Mouse (Mus musculus) forebrain, embryonic 15.5 days (tissue): ENCODE measurements around the gene Selplg. TPM values are rescaled to one million over a fixed set of nuclear protein-coding genes. Genes with fewer than 3 reads are reported as not detected.
A peak's percentile ranks its signal among the peaks of the same experiment; 100 is the strongest.

Source experiments
- ATAC-seq: fragments of 200-750 bp; cut with Nextera tagmentation; replicated peaks from 2 replicates; pipeline ENCODE4 v1.8.0; 2017; ENCODE audit warnings: mild to moderate bottlenecking, moderate TSS enrichment, moderate library complexity
- H3K27ac ChIP-seq: fragments of 300-500 bp; sonication (generic); replicated peaks from 2 replicates; pipeline ENCODE4 v1.5.1; 2015; ENCODE audit warnings: mild to moderate bottlenecking, inconsistent platforms
- H3K27me3 ChIP-seq: fragments of 300-500 bp; sonication (generic); 2 replicates; pipeline ENCODE4 v1.6.1; 2015; ENCODE audit warnings: inconsistent platforms
- H3K36me3 ChIP-seq: fragments of 300-500 bp; sonication (generic); 2 replicates; pipeline ENCODE4 v1.6.1; 2015; ENCODE audit warnings: mild to moderate bottlenecking, inconsistent platforms
- H3K4me1 ChIP-seq: fragments of 300-500 bp; sonication (generic); 2 replicates; pipeline ENCODE4 v1.6.1; 2015; ENCODE audit warnings: inconsistent platforms
- H3K4me2 ChIP-seq: fragments of 300-500 bp; sonication (generic); replicated peaks from 2 replicates; pipeline ENCODE4 v1.6.1; 2015; ENCODE audit warnings: mild to moderate bottlenecking, inconsistent platforms
- H3K4me3 ChIP-seq: fragments of 300-500 bp; sonication (generic); 2 replicates; pipeline ENCODE4 v1.5.1; 2015; ENCODE audit warnings: mild to moderate bottlenecking, inconsistent platforms
- H3K9ac ChIP-seq: fragments of 300-500 bp; sonication (generic); replicated peaks from 2 replicates; pipeline ENCODE4 v1.6.1; 2015; ENCODE audit warnings: mild to moderate bottlenecking, inconsistent platforms
- H3K9me3 ChIP-seq: fragments of 300-500 bp; sonication (generic); 2 replicates; pipeline ENCODE4 v1.6.1; 2016; ENCODE audit warnings: inconsistent platforms
- WGBS: fragments of 180-500 bp; shearing (Covaris S2); methylation state at CpG from one replicate; pipeline ENCODE4 v1.1.7; 2015; ENCODE audit warnings: mixed read lengths; 5-methylcytosine and 5-hydroxymethylcytosine counted together
- polyA plus RNA-seq: library from polyadenylated mRNA; unstranded; fragments of >200 nt; fragmentation: Nextera tagmentation; extraction: Ambion mirVana; gene quantifications from 2 replicates; pipeline ENCODE4 v1.2.1, GENCODE M21; 2015

Selplg gene
- polyA plus RNA-seq, 1 experiment from 2014 or later, result 1.8 TPM

DNA sequence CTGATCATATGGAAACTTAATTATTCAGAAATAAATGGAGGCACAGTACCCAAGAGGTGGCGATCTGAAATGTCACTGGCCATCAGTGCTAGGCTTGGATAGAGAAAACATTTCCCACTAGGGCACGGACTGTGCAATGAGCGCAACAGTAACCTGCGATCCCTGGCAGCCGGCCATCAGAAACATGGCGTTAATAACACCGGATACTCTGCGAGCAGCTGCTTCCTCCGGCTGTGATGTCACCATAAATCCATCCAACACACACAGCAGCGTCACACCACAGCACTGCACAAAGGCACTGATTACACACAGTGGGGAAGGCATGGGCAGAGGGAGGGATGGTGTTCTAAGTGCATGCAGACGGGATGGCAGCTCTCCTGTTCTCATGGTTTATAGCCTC is 36.7 kb upstream of the Selplg start:
- ATAC-seq, result no peak
- no peak overlapping the region for H3K9ac ChIP-seq
- peak overlapping the region; percentile 98 for H3K27ac ChIP-seq
- H3K4me1 ChIP-seq, result peaks cover 62% of the 10 kb centered on the region
- no peak overlapping the region for H3K4me2 ChIP-seq
- no peak overlapping the region for H3K4me3 ChIP-seq
- no peaks in the 10 kb centered on the region for H3K27me3 ChIP-seq
- peaks cover 11% of the 10 kb centered on the region for H3K36me3 ChIP-seq
- WGBS, result 27% methylated on average over 11 of the region's 11 CpGs
- no peaks in the 10 kb centered on the region for H3K9me3 ChIP-seq

DNA sequence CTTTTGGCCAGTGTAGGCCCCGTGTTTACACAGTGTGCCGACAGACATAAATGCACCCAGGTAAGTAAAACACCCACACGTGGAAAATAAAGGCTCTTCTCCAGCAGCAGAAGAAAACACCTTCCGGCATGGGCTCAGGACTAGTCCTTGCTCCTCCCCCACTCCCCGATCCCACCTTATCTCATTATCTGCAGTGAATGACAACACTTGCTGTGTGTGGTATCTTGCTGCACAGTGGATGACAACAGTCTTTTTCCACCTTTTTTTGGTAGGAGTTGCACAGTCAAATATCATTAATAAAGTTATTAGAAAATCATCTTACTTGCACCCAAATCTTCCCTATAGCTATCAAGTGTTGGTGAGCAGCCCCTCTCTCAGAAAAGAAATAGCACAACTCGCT is 32.5 kb upstream of the Selplg start:
- H3K27me3 ChIP-seq, result no peaks in the 10 kb centered on the region
- 85% methylated on average over 6 of the region's 6 CpGs for WGBS
- no peak overlapping the region for H3K27ac ChIP-seq
- H3K9me3 ChIP-seq, result no peaks in the 10 kb centered on the region
- no peak for ATAC-seq
- H3K4me2 ChIP-seq, result no peak overlapping the region
- H3K4me3 ChIP-seq, result no peak overlapping the region
- peaks cover 15% of the 10 kb centered on the region for H3K36me3 ChIP-seq
- no peak overlapping the region for H3K9ac ChIP-seq
- peaks cover 46% of the 10 kb centered on the region for H3K4me1 ChIP-seq

- Histone ChIP-seq H3K9ac (no peak overlapping the region), H3K27ac (peak overlapping the region; percentile 80; the same call in 1 of the 2 replicates), H3K27me3 (no peaks in the 10 kb centered on the region), H3K4me3 (no peak overlapping the region), H3K36me3 (peaks cover 15% of the 10 kb centered on the region), H3K4me2 (no peak overlapping the region), H3K9me3 (no peaks in the 10 kb centered on the region), H3K4me1 (peaks cover 45% of the 10 kb centered on the region)
- WGBS, result 91% methylated on average over 12 of the region's 12 CpGs
- ATAC-seq, result no peak
Observed at GRCm38 (mm10) chr5:113863994-113864393, 31.6 kb upstream of the Selplg start.

GRCm38 (mm10) chr5:113862418-113862817 is 30.0 kb upstream of the Selplg start:
- Histone ChIP-seq H3K9ac (no peak overlapping the region), H3K4me1 (peaks cover 52% of the 10 kb centered on the region), H3K4me3 (no peak overlapping the region), H3K9me3 (no peaks in the 10 kb centered on the region), H3K36me3 (peaks cover 15% of the 10 kb centered on the region), H3K27me3 (no peaks in the 10 kb centered on the region), H3K4me2 (no peak overlapping the region), H3K27ac (peak overlapping the region; percentile 80)
- ATAC-seq, result peak; percentile 30; the same call in 1 of the 2 replicates
- 58% methylated on average over 4 of the region's 4 CpGs for WGBS

- H3K27ac ChIP-seq, result no peak overlapping the region
- H3K4me2 ChIP-seq, result no peak overlapping the region
- no peak overlapping the region for H3K4me3 ChIP-seq
- WGBS, result 96% methylated on average over 8 of the region's 8 CpGs
- H3K9me3 ChIP-seq, result no peaks in the 10 kb centered on the region
- no peak overlapping the region for H3K9ac ChIP-seq
- no peaks in the 10 kb centered on the region for H3K27me3 ChIP-seq
- peaks cover 15% of the 10 kb centered on the region for H3K36me3 ChIP-seq
- no peak for ATAC-seq
- peaks cover 60% of the 10 kb centered on the region for H3K4me1 ChIP-seq
Observed at GRCm38 (mm10) chr5:113861294-113861693, 28.9 kb upstream of the Selplg start.

DNA sequence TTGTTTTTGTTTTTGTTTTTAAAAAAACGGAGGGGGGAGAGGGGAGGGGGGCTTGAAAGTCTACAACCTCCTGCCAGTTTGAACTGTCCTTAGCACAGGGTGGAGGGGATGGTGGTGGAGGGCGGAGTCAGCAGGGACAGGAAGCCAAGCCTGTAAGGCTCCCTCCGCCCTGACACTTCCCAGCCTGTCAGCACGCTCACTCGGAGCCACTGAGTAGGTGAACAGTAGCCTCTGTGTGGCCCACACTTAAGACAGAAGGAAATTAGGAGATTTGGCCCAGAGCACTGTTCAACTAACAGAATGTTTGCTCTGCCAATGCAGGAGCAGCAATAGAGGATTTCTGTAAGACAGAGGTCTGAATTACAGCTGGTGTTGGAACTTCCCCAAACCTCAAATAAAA is 26.5 kb upstream of the Selplg start:
- Histone ChIP-seq H3K27ac (peak overlapping the region; percentile 65), H3K27me3 (no peaks in the 10 kb centered on the region), H3K9ac (no peak overlapping the region), H3K4me2 (no peak overlapping the region), H3K4me3 (no peak overlapping the region), H3K36me3 (peaks cover 2% of the 10 kb centered on the region; the same call in 1 of the 2 replicates), H3K4me1 (peaks cover 80% of the 10 kb centered on the region), H3K9me3 (no peaks in the 10 kb centered on the region)
- ATAC-seq, result no peak
- WGBS, result 51% methylated on average over 5 of the region's 5 CpGs

GRCm38 (mm10) chr5:113858550-113858949 is 26.1 kb upstream of the Selplg start:
- peak overlapping the region; percentile 65 for H3K27ac ChIP-seq
- 83% methylated on average over 10 of the region's 10 CpGs for WGBS

DNA sequence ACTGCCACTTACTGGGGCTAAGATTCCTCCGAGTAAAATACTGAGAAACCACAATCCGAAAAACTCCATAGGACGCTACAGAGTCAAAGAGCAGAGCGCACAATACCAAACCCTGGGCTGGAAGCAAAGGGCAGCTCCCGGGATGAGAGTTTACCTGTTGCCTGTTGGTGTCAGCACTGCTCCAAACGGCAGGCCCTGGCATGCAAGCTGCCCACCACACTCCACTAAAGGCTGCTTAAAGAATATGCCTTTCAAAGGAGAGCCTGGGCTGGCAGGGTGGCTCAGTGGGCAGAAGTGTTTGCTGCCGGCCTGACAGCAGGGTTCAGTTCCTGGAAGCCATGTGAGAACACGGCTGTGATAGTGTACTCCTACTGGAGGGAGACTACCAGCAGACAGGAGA is 25.2 kb upstream of the Selplg start:
- H3K9ac ChIP-seq, result no peak overlapping the region

More at GRCm38 (mm10) chr5:113858550-113858949, 26.1 kb upstream of the Selplg start:
- Histone ChIP-seq H3K9ac (no peak overlapping the region), H3K36me3 (no peaks in the 10 kb centered on the region; the same call in 1 of the 2 replicates), H3K4me1 (peaks cover 75% of the 10 kb centered on the region), H3K4me3 (no peak overlapping the region), H3K27me3 (no peaks in the 10 kb centered on the region), H3K9me3 (no peaks in the 10 kb centered on the region), H3K4me2 (no peak overlapping the region)
- no peak for ATAC-seq

GRCm38 (mm10) chr5:113856631-113857030 is 24.2 kb upstream of the Selplg start:
- 0 out of 2 replicates have a peak, but pooled peaks cover 3% of the 10 kb centered on the region for H3K36me3 ChIP-seq
- no peak overlapping the region for H3K4me3 ChIP-seq
- H3K4me2 ChIP-seq, result no peak overlapping the region
- no peak for ATAC-seq
- H3K27me3 ChIP-seq, result no peaks in the 10 kb centered on the region
- 0 out of 2 replicates have a peak overlapping the region, but pooled peaks have one; percentile 1 for H3K9ac ChIP-seq
- peaks cover 57% of the 10 kb centered on the region for H3K4me1 ChIP-seq
- H3K27ac ChIP-seq, result peak overlapping the region; percentile 80
- 65% methylated on average over 7 of the region's 7 CpGs for WGBS
- H3K9me3 ChIP-seq, result no peaks in the 10 kb centered on the region

More for the DNA sequence above, 25.2 kb upstream of the Selplg start:
- no peak for ATAC-seq
- WGBS, result 67% methylated on average over 8 of the region's 8 CpGs
- no peak overlapping the region for H3K4me3 ChIP-seq
- peaks cover 66% of the 10 kb centered on the region for H3K4me1 ChIP-seq
- H3K36me3 ChIP-seq, result no peaks in the 10 kb centered on the region
- H3K27ac ChIP-seq, result peak overlapping the region; percentile 80; the same call in 1 of the 2 replicates
- no peaks in the 10 kb centered on the region for H3K9me3 ChIP-seq
- H3K27me3 ChIP-seq, result no peaks in the 10 kb centered on the region
- H3K4me2 ChIP-seq, result no peak overlapping the region

DNA sequence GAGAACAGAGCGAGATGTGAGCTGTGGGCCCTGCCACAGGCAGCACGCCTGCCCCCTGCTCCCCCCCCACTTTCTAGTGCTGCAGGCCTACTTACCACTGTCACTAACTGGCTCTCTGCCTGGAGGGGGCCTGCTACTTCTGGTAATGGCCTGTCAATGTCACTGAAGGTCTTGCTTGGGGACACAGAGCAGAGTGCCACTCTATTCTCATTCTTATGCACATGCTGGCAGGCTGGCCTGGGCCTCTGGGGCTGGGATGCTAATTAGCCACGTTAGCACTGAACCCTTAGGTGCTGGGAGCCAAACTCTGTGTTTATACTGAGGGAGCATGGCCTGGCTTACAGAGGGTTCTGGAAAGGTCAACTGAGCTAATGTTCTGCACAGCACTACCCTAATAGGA is 23.3 kb upstream of the Selplg start:
- WGBS, result 2% methylated on average over 3 of the region's 3 CpGs
- no peak overlapping the region for H3K9ac ChIP-seq
- peak; percentile 75 for ATAC-seq

DNA sequence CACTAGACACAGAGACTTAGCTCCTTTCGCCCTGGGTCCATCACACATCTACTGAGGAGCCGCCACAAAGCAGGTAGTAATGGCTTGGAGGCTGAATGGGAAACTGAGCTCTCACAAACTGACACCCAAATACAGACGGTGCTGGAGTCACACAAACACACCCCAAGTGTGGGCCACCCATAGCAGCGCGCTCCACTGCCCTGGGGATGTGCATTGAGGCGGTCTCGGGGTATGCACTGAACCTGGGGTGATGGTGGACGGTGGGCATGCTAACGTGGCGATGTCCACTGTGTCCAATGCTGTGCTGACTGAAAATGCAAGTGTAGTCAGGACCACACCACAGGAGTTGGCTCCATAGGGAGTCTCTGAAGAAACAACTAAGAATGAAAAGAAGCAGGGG is 22.7 kb upstream of the Selplg start:
- ATAC-seq, result no peak; the same call in 1 of the 2 replicates
- no peaks in the 10 kb centered on the region for H3K9me3 ChIP-seq
- peaks cover 17% of the 10 kb centered on the region for H3K36me3 ChIP-seq
- H3K4me1 ChIP-seq, result peaks cover 57% of the 10 kb centered on the region
- no peaks in the 10 kb centered on the region for H3K27me3 ChIP-seq
- no peak overlapping the region for H3K4me2 ChIP-seq
- peak overlapping the region; percentile 80 for H3K27ac ChIP-seq
- H3K4me3 ChIP-seq, result no peak overlapping the region
- WGBS, result 82% methylated on average over 10 of the region's 10 CpGs
- H3K9ac ChIP-seq, result no peak overlapping the region

More for the DNA sequence above, 23.3 kb upstream of the Selplg start:
- Histone ChIP-seq H3K4me2 (no peak overlapping the region), H3K9me3 (no peaks in the 10 kb centered on the region), H3K4me3 (no peak overlapping the region), H3K36me3 (peaks cover 11% of the 10 kb centered on the region; the same call in 1 of the 2 replicates), H3K4me1 (peaks cover 57% of the 10 kb centered on the region), H3K27me3 (no peaks in the 10 kb centered on the region), H3K27ac (peak overlapping the region; percentile 80)

DNA sequence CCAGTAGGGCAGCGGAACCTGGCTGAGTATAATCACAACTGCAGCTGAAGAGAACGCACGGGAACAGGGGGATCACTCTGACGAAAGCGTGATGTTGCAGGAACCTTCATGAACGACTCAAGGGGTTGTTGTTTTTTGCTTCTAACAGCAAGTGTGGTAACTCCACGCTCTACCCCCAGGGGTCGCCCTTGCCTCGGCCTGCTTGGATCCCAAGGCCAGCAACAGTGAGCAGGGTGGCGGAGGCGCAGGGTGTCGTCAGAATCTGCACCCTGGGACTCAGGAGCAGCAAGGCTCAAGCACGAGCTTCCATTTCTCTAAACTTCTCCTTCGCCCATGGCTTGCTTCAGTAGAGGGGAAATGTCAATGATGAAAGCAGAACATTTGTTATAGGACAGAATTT is 22.1 kb upstream of the Selplg start:
- Histone ChIP-seq H3K4me1 (peaks cover 53% of the 10 kb centered on the region), H3K9ac (no peak overlapping the region), H3K4me3 (no peak overlapping the region), H3K9me3 (no peaks in the 10 kb centered on the region), H3K36me3 (peaks cover 22% of the 10 kb centered on the region), H3K27ac (peak overlapping the region; percentile 80; the same call in 1 of the 2 replicates), H3K4me2 (no peak overlapping the region), H3K27me3 (no peaks in the 10 kb centered on the region)
- WGBS, result 39% methylated on average over 14 of the region's 14 CpGs
- ATAC-seq, result no peak

DNA sequence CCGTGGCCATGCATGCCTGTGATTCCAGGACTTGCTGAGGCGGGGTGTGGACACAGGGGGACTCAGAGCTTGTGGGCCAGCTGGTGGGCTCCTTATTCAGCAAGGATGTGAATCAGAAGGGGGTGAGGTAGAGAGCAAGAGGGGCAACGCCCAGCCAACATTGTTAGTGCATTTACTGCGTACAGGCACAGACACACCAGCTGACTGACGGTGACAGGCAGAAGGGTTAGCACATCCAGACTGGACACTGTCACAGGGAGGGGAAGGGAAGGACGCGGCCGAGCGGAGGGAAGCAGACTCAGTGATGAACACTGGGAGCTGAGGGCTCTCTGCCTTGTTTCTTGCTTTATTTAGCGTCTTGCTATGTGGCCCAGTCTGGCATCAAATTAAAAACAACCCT is 21.1 kb upstream of the Selplg start:
- Histone ChIP-seq H3K9ac (no peak overlapping the region), H3K36me3 (peaks cover 28% of the 10 kb centered on the region), H3K27ac (peak overlapping the region; percentile 21; the same call in 1 of the 2 replicates), H3K4me1 (peaks cover 43% of the 10 kb centered on the region), H3K27me3 (no peaks in the 10 kb centered on the region), H3K4me3 (no peak overlapping the region), H3K9me3 (no peaks in the 10 kb centered on the region), H3K4me2 (no peak overlapping the region)
- WGBS, result 90% methylated on average over 10 of the region's 10 CpGs
- ATAC-seq, result no peak
